Mouse (Mus musculus): ENCODE measurements at regions not wholly inside any gene's neighbourhood (a gene's known extent, or its start where the extent isn't known, plus 50 kb on each side); places are given as distances from the start of the nearest gene placed in this dataset.

DNA sequence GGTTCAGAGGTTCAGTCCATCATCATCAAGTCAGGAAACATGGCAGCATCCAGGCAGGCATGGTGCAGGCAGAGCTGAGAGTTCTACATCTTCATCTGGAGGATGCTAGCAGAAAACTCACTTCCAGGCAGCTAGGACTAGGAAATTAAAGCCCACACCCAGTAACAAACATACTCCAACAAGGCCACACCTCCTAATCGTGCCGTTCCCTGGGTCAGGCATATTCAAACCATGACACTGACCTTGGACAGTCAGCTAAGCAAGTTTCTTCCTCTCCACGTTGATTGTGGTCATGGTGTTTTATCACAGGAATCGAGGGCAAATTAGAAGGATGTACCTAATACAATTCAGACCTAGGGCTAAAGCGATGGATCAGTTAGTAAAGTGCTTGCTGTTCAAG, 294.5 kb downstream of the Rngtt start:
- Histone ChIP-seq H3K27me3 (ENCODE audit: control insufficient read depth in 1 of 2, insufficient read depth in 2 of 2, low read length in 2 of 2) (peaks cover 0 to 2% of the 10 kb centered on the region in 2 experiments; a peak in 2 of 4 replicates), H3K27ac (ENCODE audit: control insufficient read depth, low read depth, low read length) (no peak overlapping the region), H3K36me3 (ENCODE audit: control insufficient read depth in 1 of 2, insufficient read depth in 2 of 2, low read length in 2 of 2) (no peaks in the 10 kb centered on the region), H3K4me3 (ENCODE audit: control insufficient read depth in 1 of 2, insufficient read depth in 1 of 2, low read depth in 2 of 2, low read length in 2 of 2) (no peak overlapping the region), H3K9ac (ENCODE audit: control insufficient read depth, low read depth, low read length, poor library complexity, severe bottlenecking) (no peak overlapping the region), H3K4me1 (ENCODE audit: control insufficient read depth in 1 of 2, insufficient read depth in 2 of 2, low read length in 2 of 2) (no peaks in the 10 kb centered on the region), H3K79me2 (ENCODE audit: control insufficient read depth, insufficient read depth, low read length, poor library complexity) (no peaks in the 10 kb centered on the region), H3K9me3 (replicated peaks; ENCODE audit: insufficient read depth, low read length) (no peaks in the 10 kb centered on the region)
- no peak for TF ChIP-seq USF1 (IDR thresholded peaks at IDR 0.05; ENCODE audit: low read depth, low read length)
- TF ChIP-seq USF2 (IDR thresholded peaks at IDR 0.05; ENCODE audit: borderline replicate concordance in 1 of 2, insufficient read depth in 1 of 2, low read depth in 1 of 2, low read length in 2 of 2): no peak
- no peak for TF ChIP-seq ZNF384 (IDR thresholded peaks at IDR 0.05; ENCODE audit: low read depth, low read length)
- no peak for TF ChIP-seq RCOR1 (IDR thresholded peaks at IDR 0.05; ENCODE audit: low read depth, low read length)
- no peak for TF ChIP-seq HCFC1 (IDR thresholded peaks at IDR 0.05; ENCODE audit: low read depth, low read length)
- no peak for TF ChIP-seq MXI1 (IDR thresholded peaks at IDR 0.05; ENCODE audit: low read depth, low read length)
- TF ChIP-seq MAFK (IDR thresholded peaks at IDR 0.05; ENCODE audit: borderline replicate concordance, low read depth, low read length): no peak
- TF ChIP-seq E2F4 (IDR thresholded peaks at IDR 0.05; ENCODE audit: borderline replicate concordance, low read depth, low read length): no peak
- no peak for TF ChIP-seq ZMIZ1 (IDR thresholded peaks at IDR 0.05; ENCODE audit: low read depth, low read length)
- no peak for DNase-seq (ENCODE audit: low read depth, low spot score)

DNA sequence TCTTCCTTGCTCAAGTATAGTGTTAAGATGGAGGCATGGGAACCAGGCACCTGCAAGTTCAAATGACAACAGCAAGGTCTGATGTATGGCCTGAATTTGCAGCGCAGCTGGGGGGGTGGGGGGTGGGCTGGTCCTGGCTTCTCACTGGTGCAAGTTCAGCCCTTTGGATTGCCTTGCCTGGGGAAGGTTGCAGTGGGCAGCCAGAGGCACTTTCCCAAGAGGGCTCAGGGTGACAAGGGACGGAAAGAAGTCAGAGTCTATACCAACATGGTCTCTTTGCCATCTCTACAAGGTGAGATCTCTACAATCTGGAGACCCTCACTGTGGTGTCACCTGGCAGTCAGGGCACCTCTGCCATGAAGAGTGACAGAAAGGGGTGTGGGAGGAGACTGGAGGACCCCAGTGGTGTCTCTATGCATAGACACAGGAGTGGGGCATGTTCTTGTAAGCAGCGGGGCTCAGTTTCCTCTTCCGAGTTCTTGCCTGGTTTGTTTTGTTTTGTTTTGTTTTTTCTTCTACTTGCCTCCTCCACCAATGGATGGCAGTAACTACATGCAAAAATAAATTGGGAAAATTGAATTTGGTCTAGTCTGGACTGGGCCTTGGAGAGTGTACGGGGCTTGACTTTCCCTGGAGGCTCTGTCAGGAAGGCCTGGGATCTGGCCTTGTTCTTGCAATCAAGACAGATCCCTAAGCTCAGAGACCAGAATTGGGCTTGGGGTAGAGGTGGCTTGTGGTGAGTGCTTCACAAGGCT, 284.4 kb upstream of the Cnr1 start:
- no peaks in the 10 kb centered on the region for H3K27me3 ChIP-seq (ENCODE audit: control insufficient read depth in 1 of 2, insufficient read depth in 2 of 2, low read length in 2 of 2)
- no peak overlapping the region for H3K4me3 ChIP-seq (ENCODE audit: control insufficient read depth in 1 of 2, insufficient read depth in 1 of 2, low read depth in 2 of 2, low read length in 2 of 2)
- TF ChIP-seq MAZ (IDR thresholded peaks at IDR 0.05; ENCODE audit: low read depth, low read length): no peak
- TF ChIP-seq SIN3A (IDR thresholded peaks at IDR 0.05; ENCODE audit: low read length): no peak
- no peak for TF ChIP-seq UBTF (IDR thresholded peaks at IDR 0.05; ENCODE audit: borderline replicate concordance, insufficient read depth, low read depth, low read length)
- no peak for TF ChIP-seq POLR2AphosphoS2 (IDR thresholded peaks at IDR 0.05; ENCODE audit: low read length)
- no peak for TF ChIP-seq MXI1 (IDR thresholded peaks at IDR 0.05; ENCODE audit: low read depth, low read length)
- TF ChIP-seq RCOR1 (IDR thresholded peaks at IDR 0.05; ENCODE audit: low read depth, low read length): no peak
- TF ChIP-seq HCFC1 (IDR thresholded peaks at IDR 0.05; ENCODE audit: low read depth, low read length): no peak
- no peak for TF ChIP-seq ZC3H11A (IDR thresholded peaks at IDR 0.05; ENCODE audit: low read depth, low read length)
- TF ChIP-seq MAX (IDR thresholded peaks at IDR 0.05; ENCODE audit: low read length): no peak
- TF ChIP-seq NELFE (IDR thresholded peaks at IDR 0.05; ENCODE audit: low read depth, low read length): no peak
- TF ChIP-seq JUND (IDR thresholded peaks at IDR 0.05; ENCODE audit: low read depth, low read length): no peak
- TF ChIP-seq CTCF (IDR thresholded peaks at IDR 0.05 in 2 of 3, conservative IDR thresholded peaks at IDR 0.05 in 1 of 3; ENCODE audit: control insufficient read depth in 1 of 3, insufficient read depth in 1 of 3, low read depth in 2 of 3, low read length in 3 of 3, poor library complexity in 1 of 3, severe bottlenecking in 1 of 3): no peak
- TF ChIP-seq SMC3 (IDR thresholded peaks at IDR 0.05; ENCODE audit: low read depth, low read length): no peak
- TF ChIP-seq E2F4 (IDR thresholded peaks at IDR 0.05; ENCODE audit: borderline replicate concordance, low read depth, low read length): no peak
- no peak for TF ChIP-seq KAT2A (conservative IDR thresholded peaks at IDR 0.05; ENCODE audit: low read depth, low read length)
- TF ChIP-seq GATA1 (IDR thresholded peaks at IDR 0.05; ENCODE audit: low read depth, low read length): no peak
- TF ChIP-seq GABPA (IDR thresholded peaks at IDR 0.05; ENCODE audit: low read depth, low read length): no peak
- TF ChIP-seq USF2 (IDR thresholded peaks at IDR 0.05; ENCODE audit: borderline replicate concordance in 1 of 2, insufficient read depth in 1 of 2, low read depth in 1 of 2, low read length in 2 of 2): no peak
- TF ChIP-seq MYC (IDR thresholded peaks at IDR 0.05; ENCODE audit: low read depth, low read length): no peak
- no peak for TF ChIP-seq POLR2AphosphoS5 (IDR thresholded peaks at IDR 0.05; ENCODE audit: borderline replicate concordance, low read depth, low read length)
- H3K27ac ChIP-seq (ENCODE audit: control insufficient read depth, low read depth, low read length): no peak overlapping the region
- no peaks in the 10 kb centered on the region for H3K79me2 ChIP-seq (ENCODE audit: control insufficient read depth, insufficient read depth, low read length, poor library complexity)
- no peaks in the 10 kb centered on the region for H3K9me3 ChIP-seq (replicated peaks; ENCODE audit: insufficient read depth, low read length)
- H3K4me1 ChIP-seq (ENCODE audit: control insufficient read depth in 1 of 2, insufficient read depth in 2 of 2, low read length in 2 of 2): no peaks in the 10 kb centered on the region
- no peak for DNase-seq (ENCODE audit: low read depth, low spot score)
- H3K36me3 ChIP-seq (ENCODE audit: control insufficient read depth in 1 of 2, insufficient read depth in 2 of 2, low read length in 2 of 2): no peaks in the 10 kb centered on the region
- no peak overlapping the region for H3K9ac ChIP-seq (ENCODE audit: control insufficient read depth, low read depth, low read length, poor library complexity, severe bottlenecking)
